Mouse (Mus musculus) gastrocnemius, postnatal 4 days (tissue): ENCODE data around the gene Zfp385b. TPM values are rescaled to one million over a fixed set of nuclear protein-coding genes. Genes with fewer than 3 reads are reported as not detected.

Experiments used
- DNase-seq, 2 experiments: peaks; one replicate each; pipeline ENCODE4 v3.0.0; 2021 to 2022; ENCODE audit warnings: low spot score in 2 of 2, mixed read lengths in 2 of 2
- total RNA-seq, 2 experiments: library from RNA; stranded (reverse); gene quantifications; 2 replicates each; pipeline ENCODE4 v1.2.3; 2021

The Zfp385b gene
- total RNA-seq, 2 experiments from 2014 or later: 11.5 to 13.1 TPM

DNA sequence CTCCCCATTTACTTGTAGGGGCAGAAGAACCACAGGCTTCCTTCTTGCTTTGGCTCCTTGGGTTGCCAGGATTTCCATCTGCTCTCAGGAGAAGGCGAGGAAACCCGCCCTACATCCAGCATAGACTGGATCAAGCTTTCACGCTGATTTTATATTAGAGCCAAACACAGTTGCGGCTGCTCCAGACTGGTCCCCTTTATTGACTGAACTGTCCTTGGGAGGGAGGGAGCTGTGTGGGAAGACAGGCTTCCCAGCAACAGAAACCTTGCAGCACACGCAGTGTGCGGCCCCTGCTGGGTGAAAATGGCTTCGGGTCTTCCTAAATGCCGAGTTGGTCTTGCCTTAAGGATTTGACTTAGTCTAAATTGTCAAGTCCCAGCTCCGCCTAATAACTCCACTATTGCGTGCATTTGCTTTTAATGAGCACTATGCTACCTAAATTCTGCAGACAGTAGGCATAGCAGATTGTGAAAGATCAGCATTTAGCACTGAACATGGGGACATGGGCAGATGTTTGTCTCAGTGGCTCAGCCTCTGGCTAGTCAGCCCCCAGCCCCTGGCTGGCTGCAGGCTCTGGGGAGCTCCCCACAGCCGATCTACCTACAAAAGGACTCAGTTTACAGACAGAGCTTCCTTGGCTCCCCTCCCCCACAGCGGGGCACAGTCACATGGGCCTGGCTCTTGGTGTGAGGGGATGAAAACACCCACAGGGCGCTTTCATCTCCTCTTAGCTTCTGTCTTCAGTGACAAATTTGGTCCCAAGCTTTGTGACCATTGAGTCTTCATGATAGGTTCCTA is 417.8 kb downstream of the Zfp385b start:
- DNase-seq: no peak

GRCm38 (mm10) chr2:77393881-77394280 is 425.6 kb downstream of the Zfp385b start:
- DNase-seq: no peak

- DNase-seq: no peak
Observed at GRCm38 (mm10) chr2:77388186-77388585, 431.3 kb downstream of the Zfp385b start.

- DNase-seq: peak; percentile 35 to 48
Observed at GRCm38 (mm10) chr2:77386515-77386914, 432.9 kb downstream of the Zfp385b start.

DNA sequence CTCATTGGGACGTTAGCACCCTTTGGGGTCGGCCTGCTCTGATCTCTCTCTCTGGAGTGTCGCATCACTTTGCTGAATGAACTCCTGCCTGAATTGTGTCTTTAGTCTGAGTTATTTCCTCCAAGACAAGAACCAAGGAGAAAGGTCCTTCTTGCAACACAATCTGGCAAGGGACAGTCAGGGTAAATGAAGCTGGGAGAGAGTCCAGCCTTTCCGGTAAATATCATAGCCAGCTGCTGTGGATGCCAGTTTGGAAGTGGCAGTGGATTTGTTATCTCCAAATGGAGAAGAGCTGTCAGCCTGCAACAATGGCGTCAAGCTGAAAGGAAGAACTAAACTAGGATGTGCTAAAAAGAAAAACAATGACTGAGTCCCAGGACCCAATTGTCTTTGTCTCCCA is 436.7 kb downstream of the Zfp385b start:
- no peak for DNase-seq

DNA sequence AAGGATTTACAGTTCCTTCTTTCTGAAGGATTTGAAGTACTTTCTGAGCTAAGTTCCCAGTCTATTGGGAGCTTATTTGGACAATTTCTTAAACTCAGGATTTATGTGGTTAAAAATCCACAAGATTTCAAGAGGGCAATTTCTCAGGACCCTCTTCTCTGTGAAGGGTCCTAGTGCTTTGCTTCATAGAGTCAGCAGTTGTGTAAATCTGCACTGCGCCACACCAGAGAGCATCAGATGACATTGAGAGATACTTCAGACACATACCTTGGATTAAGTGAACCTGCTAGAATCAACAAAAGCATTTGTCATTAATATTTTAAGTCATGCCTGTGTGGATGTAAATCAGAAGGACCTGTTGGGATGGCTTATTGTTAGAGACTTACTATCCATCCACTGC is 439.5 kb downstream of the Zfp385b start:
- no peak for DNase-seq

GRCm38 (mm10) chr2:77379332-77379731 is 440.1 kb downstream of the Zfp385b start:
- no peak for DNase-seq

- no peak for DNase-seq
Observed at GRCm38 (mm10) chr2:77376823-77377222, 442.6 kb downstream of the Zfp385b start.

GRCm38 (mm10) chr2:77375155-77375554 is 444.3 kb downstream of the Zfp385b start:
- no peak for DNase-seq

GRCm38 (mm10) chr2:77369174-77369573 is 450.3 kb downstream of the Zfp385b start:
- no peak for DNase-seq

Other genes starting within 250 kb of the Zfp385b start
- gene Cwc22, start 126.7 kb upstream of the Zfp385b start, total RNA-seq: 10 to 100 TPM; 24.3 to 27.3 TPM